Mouse (Mus musculus): ENCODE data around the gene Cd48.

- no peak for TF ChIP-seq POLR2A (IDR thresholded peaks at IDR 0.05; ENCODE audit: low read depth, low read length)
- TF ChIP-seq CTCF (IDR thresholded peaks at IDR 0.05; ENCODE audit: extremely low read depth, insufficient read length, insufficient replicate concordance, low read depth, low read length) = no peak
Measured at GRCm38 (mm10) chr1:171731195-171731594, 49.4 kb downstream of the Cd48 start.

Data from small intestine, adult 2 months (tissue).